Mouse (Mus musculus) kidney, postnatal 36 days (tissue): ENCODE data around the gene Nsg2.
A peak's percentile ranks its signal among the peaks of the same experiment; 100 is the strongest.

Source experiments
- DNase-seq, 2 experiments: peaks; one replicate each; pipeline ENCODE4 v3.0.0; 2021 to 2022; ENCODE audit warnings: mixed read lengths in 2 of 2

Gene Nsg2

DNA sequence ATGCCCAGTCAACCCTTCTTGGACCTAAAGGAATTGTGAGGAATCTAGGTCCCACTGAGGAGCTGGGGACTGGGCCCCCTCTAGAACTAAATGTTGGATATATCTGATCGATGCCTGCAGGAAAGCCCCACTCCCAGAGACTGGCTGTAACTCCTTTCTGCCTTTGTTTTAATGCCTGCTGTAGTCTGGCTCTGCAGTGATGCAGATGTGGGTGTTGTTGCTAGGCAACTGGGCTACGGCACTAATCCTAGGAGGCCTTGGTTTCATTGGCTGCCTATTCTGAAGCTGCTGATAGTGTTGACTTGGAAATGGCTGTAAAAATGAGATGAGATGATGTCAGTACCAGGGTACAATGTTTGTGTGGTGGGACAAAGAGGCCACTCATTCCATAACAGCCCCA is 87.1 kb downstream of the Nsg2 start:
- no peak for DNase-seq

DNA sequence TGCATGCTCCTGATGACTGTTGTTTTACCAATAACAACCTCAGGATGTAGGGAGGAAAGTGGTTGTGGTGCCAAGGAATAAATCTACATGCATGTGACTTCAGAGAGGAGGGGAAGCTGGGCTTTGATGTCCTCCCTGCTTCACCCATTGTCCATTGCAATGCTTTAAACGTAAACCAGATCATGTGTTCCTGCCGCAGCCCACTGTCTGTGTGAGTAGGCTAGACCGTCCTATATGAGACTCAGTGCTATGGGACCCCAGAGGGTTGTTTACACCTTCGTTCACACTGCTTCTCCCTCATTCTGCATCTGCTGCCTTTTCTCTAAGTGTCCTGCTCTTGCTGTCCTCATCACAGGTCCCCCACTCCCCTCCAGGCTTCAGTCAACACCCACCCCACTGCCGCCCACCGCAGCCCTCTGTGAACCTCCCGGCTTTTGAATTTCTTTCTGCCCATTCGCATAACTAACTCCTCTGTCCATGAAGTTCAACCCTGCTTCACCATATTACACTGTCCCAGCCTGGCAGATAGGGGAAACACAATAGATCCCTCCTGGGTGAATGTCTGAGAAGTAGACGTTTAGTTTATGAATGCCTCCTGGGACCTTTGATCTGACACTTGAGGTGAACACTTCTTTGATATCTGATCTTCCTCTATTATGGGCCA is 87.6 kb downstream of the Nsg2 start:
- no peak for DNase-seq

DNA sequence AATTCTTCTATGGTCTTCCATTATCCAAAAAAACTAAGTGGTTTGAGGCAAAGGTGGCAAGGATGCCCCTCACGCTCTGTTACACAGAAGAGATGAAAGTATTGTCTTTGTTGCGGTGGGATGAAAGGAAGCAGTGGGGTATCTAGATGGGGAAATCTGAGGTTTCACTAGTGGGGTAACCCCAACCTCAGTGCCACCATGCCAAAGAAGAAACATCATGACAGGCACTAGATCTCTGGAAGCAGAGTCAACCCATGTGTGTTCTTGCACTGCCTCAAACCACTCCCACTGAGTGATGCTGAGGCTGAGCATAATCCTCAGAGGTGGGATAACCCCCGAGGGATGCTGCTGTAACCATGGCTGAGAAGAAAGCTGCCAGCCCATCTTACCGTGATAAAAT is 95.5 kb downstream of the Nsg2 start:
- DNase-seq, result no peak

DNA sequence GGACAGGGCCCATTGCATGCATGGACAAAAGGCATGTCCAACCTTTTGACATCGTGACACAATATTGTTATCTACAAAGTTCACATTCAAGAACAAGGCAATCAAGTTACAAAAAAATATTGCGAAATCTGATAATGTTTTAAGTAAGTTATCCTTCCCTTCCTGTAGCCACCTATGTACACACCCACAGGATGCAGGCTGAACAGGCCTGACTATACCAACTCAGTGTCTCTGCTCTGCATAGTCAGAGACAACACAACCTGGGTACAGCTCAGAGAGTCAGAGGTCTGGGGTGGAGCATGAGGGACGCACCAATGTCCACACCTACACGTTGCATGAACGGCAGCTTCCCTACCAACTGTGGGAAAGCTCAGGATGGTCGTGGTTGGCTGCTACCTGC is 96.1 kb downstream of the Nsg2 start:
- no peak for DNase-seq

DNA sequence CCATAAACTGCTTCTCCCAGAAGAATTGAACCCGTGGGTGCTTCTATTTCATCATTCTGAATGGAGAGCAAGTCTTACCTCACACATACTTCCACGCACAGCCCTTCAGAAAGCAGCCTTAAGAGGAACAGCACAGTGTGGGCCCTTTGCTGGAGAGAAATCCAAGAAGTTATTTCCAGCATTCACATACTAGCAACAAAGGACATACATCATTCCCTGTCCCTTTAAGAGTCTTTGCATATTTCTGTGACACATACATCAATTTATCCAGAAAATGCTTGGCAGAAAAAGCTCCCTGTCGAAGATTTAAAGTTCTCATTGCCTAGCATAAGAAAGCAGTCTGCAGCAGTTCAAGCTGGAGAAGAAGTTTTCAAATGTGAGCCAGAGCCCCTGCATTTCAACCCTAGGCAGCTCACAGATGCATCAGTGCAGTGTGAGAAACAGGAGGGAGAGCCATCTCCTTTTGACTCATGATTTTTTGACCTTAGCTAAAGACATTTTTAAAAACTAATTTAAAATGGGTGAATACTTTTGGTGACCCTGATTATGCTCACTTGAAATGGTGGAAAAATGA is 100.9 kb downstream of the Nsg2 start:
- DNase-seq, result no peak

DNA sequence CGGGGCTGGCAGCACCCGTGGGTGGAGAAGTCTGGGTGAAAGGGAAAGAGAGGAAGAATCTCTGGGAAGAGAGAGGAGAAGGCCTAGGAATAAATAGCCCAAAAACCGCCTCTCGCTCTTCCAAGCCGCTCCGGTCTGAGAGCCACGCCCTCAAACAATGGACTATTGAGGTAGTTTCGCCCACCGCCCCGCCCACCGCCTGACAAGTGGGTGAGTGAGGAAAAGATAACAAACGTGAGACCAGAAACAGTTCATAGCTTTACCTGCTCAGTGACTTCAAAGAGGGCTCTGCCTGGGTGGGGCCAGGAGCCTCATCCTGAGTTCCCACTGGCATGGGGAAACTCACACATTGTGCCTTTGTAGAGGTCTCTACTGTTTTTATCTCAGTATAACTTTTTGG is 102.7 kb downstream of the Nsg2 start:
- no peak for DNase-seq

DNA sequence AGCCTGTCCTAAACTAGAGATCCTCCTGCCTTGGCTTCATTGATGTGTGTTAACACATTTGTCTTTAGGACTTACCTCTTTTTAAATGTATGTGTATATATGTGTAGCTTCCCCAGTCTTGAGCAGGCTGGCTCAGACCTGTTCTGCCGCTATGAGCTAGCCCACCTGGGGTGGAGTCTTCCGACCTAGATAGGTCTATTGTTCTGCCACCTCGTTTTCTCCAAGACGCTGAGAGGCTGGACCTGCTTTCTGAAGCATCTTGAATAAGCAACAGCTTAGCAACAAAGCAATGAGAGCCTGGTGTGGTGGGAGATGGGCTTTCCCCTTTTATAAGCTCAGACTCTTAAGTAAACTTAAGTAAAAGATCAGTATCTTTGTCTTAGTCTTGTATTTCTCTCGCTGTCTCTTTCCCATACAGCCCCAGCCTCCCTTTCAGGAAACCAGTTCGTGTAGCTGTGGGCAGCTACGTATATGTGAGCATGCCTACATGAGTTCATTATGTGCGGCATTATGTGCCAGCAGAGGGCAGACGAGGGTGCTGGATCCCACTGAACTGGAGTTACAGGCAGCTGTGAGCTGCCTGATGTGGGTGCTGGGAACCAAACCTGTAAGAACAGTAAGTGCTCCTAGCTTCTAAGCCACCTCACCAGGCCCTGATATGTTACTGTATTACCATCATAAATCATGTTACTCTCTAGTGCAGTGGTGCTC is 104.3 kb downstream of the Nsg2 start:
- DNase-seq, result no peak

DNA sequence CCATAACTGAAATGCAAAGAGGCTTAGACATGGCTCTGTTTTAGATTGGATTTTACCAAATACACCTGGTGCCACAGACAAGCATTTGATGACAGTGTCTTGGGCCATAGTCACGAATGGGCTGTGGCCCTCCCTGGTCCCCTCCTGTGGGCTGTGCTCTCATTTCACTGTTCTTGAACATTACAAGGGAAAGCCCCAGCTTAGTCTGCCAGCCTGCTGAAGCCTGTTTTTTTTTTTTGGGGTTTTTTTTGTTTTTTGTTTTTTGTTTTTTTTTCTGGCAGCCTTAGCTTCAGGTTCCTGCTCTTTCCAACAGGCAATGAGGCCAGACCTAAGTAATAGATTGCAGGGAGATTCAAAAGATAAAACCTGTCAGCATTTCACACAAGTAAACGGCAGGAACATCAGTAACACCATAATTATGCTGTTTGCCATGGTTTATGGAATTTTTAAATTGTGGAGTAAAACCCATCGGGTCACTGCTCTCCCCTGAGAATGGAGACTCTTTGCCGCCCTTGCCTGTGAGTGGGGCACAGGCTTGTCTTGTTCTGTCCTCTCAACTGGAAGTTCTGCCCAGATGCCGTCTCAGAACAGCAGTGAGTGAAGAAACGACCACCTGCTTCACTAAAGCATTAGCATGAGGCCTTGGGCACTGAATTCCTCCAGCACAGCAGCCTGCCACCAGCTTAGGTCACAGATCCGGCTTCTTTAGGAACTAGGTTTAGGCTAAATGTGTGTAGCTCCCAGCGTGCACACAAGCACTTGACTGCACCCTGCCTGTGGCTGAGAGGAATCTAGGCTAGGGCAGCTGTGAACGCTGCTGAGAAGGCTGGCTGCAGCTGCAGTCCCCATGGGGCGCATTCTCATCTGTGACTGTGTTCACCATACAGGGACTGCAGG is 105.7 kb downstream of the Nsg2 start:
- peak in 1 of 2 experiments; percentile 17 for DNase-seq

DNA sequence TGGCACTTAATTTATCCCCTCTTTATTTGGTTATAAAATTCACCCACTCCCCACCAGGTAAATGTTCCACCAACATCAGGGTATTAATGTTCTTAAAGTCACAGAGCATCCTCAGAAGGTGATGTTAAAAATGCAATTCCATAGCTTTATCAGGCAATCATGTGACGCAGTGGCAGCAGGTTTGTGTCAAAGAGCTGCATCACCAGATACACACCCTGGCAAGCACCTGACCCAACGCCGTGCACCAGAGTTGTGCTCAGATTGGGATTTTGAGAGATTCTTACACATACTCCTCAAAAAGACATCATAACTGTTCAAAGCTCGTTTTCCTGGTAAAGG is 106.4 kb downstream of the Nsg2 start:
- DNase-seq, result no peak

DNA sequence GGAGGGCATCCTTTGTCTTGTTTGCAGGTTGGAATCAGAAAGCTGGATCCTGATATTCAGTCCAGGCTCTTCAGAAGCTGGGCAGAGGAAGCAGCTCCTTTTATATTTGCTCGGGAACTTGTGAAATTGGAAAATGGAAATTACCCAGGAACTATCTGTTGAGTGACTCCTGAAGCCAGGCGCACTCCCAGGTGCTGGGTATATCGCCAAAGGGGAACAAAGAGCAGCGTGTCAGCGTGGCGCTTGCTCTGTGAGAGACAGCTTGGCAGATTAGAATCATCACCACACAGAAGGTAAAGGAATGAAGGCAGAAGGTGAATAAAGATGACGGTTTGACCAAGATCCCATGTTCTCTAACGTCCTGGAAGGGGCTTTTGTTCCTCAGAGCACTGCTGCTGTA is 108.2 kb downstream of the Nsg2 start:
- no peak for DNase-seq
